Mouse (Mus musculus) bone marrow, adult 2 months (tissue): ENCODE results near the gene Tardbp.

Experiments
- CTCF ChIP-seq: fragments of 200-500 bp; IDR thresholded peaks from 2 replicates; pipeline ENCODE4 v1.5.1; 2011; ENCODE audit warnings: low read length, control low read depth; ENCODE audit not compliant: control insufficient read depth, insufficient read depth
- POLR2A ChIP-seq: fragments of 200-500 bp; IDR thresholded peaks from 2 replicates; pipeline ENCODE4 v1.6.1; 2011; ENCODE audit warnings: low read depth, mild to moderate bottlenecking, control low read depth, low read length, borderline replicate concordance; ENCODE audit not compliant: control insufficient read depth

DNA sequence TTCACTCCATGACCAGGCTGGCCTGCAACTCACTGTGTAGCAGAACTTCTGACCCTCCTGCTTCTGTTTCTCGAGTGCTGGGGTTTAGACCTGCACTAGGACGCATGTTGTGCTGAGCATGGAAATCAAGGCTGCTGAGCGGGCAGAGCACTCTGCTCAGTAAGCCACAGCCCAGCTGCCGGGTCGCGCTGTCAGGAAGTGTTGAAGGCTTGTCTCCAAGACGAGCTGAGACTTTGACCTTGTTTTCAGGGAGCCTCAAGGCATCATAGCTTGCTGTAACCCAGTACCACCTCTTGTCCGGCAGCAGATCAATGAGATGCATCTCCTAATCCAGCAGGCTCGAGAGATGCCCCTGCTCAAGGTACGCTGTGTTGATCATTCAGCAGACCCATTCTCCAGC lies 56.7 kb downstream of the Tardbp start:
- TF ChIP-seq POLR2A (no peak), CTCF (no peak)
